ENCODE assay signal across 8 mouse cellular contexts in the genomic region with DNA sequence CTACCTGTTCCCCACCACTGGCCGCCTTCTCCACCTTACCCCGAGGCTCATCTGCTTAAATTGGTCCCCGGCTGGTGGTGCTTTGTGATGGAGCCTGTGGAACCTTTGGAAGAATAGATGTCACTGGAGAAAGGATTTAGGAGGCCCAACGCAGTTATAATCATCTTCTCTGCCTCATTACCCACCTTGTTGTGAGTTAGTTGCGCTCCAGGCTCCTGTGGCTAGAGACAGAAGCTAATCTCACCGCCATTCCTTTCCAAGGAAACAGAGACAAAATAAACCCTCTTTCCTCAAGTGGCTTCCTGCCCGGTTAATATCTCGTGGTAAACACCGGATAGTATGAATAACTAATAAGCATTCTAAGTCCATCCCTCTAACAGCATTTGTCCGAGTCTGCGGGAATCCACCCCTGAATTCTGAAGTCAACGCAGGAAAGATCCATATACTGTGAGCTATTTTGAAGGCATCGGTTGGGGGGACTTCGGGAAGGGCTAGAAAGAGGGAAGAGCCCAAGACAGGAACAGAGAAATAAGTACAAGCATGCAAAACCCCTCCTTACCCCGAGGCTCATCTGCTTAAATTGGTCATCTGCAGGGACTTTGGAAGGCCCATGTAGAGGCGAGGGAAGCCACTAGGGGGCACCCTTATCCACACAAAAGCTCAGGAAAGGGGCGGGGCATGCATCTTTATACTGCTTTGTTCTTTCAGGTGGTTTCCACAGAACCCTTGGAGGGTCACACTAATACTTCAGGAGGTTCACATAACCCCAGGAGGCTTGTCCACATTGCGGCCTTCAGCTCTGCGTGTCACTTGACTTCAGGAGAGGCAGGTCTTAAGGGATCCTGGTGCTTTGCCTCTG. TPM values are rescaled to one million over a fixed set of nuclear protein-coding genes. Genes with fewer than 3 reads are reported as not detected.
DNase-seq lines count a peak whose midpoint lies in the region; ATAC-seq lines count a peak whose summit lies in the region.

No protein-coding gene starts in this region.

- no peaks in the 10 kb centered on the region for H3K27me3 ChIP-seq in forebrain, embryonic 11.5 days (ENCODE audit: control insufficient read depth, insufficient read depth, low read length)
- H3K27me3 ChIP-seq in hindbrain, embryonic 14.5 days (ENCODE audit: control insufficient read depth, insufficient read depth, low read length) = no peaks in the 10 kb centered on the region

- no peak overlapping the region for H3K27ac ChIP-seq in forebrain, embryonic 11.5 days (ENCODE audit: low read depth, low read length)
- peak overlapping the region; percentile 2; the same call in 1 of the 2 replicates for H3K27ac ChIP-seq in hindbrain, embryonic 14.5 days

- H3K9ac ChIP-seq in forebrain, embryonic 11.5 days (ENCODE audit: low read length) = no peak overlapping the region
- no peak overlapping the region; the same call in 1 of the 2 replicates for H3K9ac ChIP-seq in hindbrain, embryonic 14.5 days

- DNase-seq in MEL-GATA-1-ER (ENCODE audit: extremely low read depth, low read depth) = peak; percentile 44
- peak; percentile 60 for DNase-seq in c-Kit-positive CD71-negative TER-119-negative erythroid progenitor cells, embryonic 14.5 days (ENCODE audit: low read depth)
- DNase-seq in forebrain, embryonic 11.5 days (ENCODE audit: low spot score) = peak; percentile 93
- peak; percentile 89 for DNase-seq in hindbrain, embryonic 14.5 days (ENCODE audit: low spot score)
- DNase-seq in layer of hippocampus, postnatal 14 days (ENCODE audit: low spot score in 2 of 2) = peak; percentile 73 to 77
- peak; percentile 79 for DNase-seq in lung, postnatal 36 days
- DNase-seq in retina, postnatal 1 day = peak; percentile 87
- peak; percentile 34 for DNase-seq in urinary bladder, adult 2 months (ENCODE audit: low spot score)

- no peak overlapping the region for H3K4me3 ChIP-seq in forebrain, embryonic 11.5 days (ENCODE audit: low read depth, low read length)
- H3K4me3 ChIP-seq in hindbrain, embryonic 14.5 days (replicated peaks; ENCODE audit: low read length) = no peak overlapping the region

- H3K4me2 ChIP-seq in forebrain, embryonic 11.5 days (ENCODE audit: low read depth, low read length, severe bottlenecking) = no peak overlapping the region
- 0 out of 2 replicates have a peak overlapping the region, but pooled peaks have one; percentile 1 for H3K4me2 ChIP-seq in hindbrain, embryonic 14.5 days (replicated peaks)

- no peaks in the 10 kb centered on the region for H3K9me3 ChIP-seq in forebrain, embryonic 11.5 days (ENCODE audit: control insufficient read depth, low read length)
- H3K9me3 ChIP-seq in hindbrain, embryonic 14.5 days (ENCODE audit: control insufficient read depth, low read length) = no peaks in the 10 kb centered on the region

- H3K4me1 ChIP-seq in forebrain, embryonic 11.5 days (replicated peaks; ENCODE audit: control insufficient read depth, insufficient read depth, low read length) = no peaks in the 10 kb centered on the region; the same call in 1 of the 2 replicates
- H3K4me1 ChIP-seq in hindbrain, embryonic 14.5 days (replicated peaks; ENCODE audit: control insufficient read depth, insufficient read depth, low read length) = peaks cover 5% of the 10 kb centered on the region; the same call in 1 of the 2 replicates

- 23% methylated on average over 19 of the region's 19 CpGs for WGBS in forebrain, embryonic 11.5 days
- WGBS in hindbrain, embryonic 14.5 days = 28% methylated on average over 19 of the region's 19 CpGs

- no peaks in the 10 kb centered on the region for H3K36me3 ChIP-seq in forebrain, embryonic 11.5 days (ENCODE audit: control insufficient read depth, insufficient read depth, low read length)
- no peaks in the 10 kb centered on the region for H3K36me3 ChIP-seq in hindbrain, embryonic 14.5 days (replicated peaks; ENCODE audit: control insufficient read depth, insufficient read depth)

- ATAC-seq in forebrain, embryonic 11.5 days (replicated peaks; ENCODE audit: low FRiP score) = peak; percentile 88
- ATAC-seq in hindbrain, embryonic 14.5 days (ENCODE audit: low FRiP score) = peak; percentile 88

RNA-seq across cellular contexts. Expression of a gene that starts 4.1 kb away (rescaled TPM):
- polyA plus RNA-seq in forebrain, embryonic 11.5 days (2014; fragmentation: Nextera tagmentation; extraction: Ambion mirVana) = 46.8 and 51.9 TPM in 2 replicates
- 60.1 and 60.8 TPM in 2 replicates for polyA plus RNA-seq in hindbrain, embryonic 14.5 days (2014; fragmentation: Nextera tagmentation; extraction: Ambion mirVana)
- 10 to 100 TPM; 38.2 to 38.5 TPM for total RNA-seq in layer of hippocampus, postnatal 14 days (2021)
- polyA plus RNA-seq in urinary bladder, adult 2 months (2012; rRNA removed) = 30.3 and 32.5 TPM in 2 replicates

RNA-seq across cellular contexts. Expression of a gene that starts 46.3 kb away (rescaled TPM):
- 6.9 and 7.7 TPM in 2 replicates for polyA plus RNA-seq in forebrain, embryonic 11.5 days (2014; fragmentation: Nextera tagmentation; extraction: Ambion mirVana)
- polyA plus RNA-seq in hindbrain, embryonic 14.5 days (2014; fragmentation: Nextera tagmentation; extraction: Ambion mirVana) = 25.3 and 28.0 TPM in 2 replicates
- total RNA-seq in layer of hippocampus, postnatal 14 days (2021) = 1 to 10 TPM; 4.5 to 6.3 TPM
- 0.27 and 0.39 TPM in 2 replicates for polyA plus RNA-seq in urinary bladder, adult 2 months (2012; rRNA removed)

Comparison
In these comparisons a context has a peak if more than half of its experiments do, and no peak if none do; other contexts are left out.
1. DNase-seq: peak in every context shown above with its lines; median percentile 93 in forebrain, embryonic 11.5 days; 89 in hindbrain, embryonic 14.5 days; 87 in retina, postnatal 1 day; 79 in lung, postnatal 36 days; 75 in layer of hippocampus, postnatal 14 days; 60 in c-Kit-positive CD71-negative TER-119-negative erythroid progenitor cells, embryonic 14.5 days; 44 in MEL-GATA-1-ER; 34 in urinary bladder, adult 2 months.